Mouse (Mus musculus): ENCODE results near the gene Ppef2. TPM values are rescaled to one million over a fixed set of nuclear protein-coding genes. Genes with fewer than 3 reads are reported as not detected.
"Not testable (repeated sequence)": the region's sequence is repeated elsewhere in the genome, so short reads cannot be mapped to it uniquely, and the experiment has no call there.

The Ppef2 gene
- polyA plus RNA-seq, 1 experiment from 2014 or later: not detected

GRCm38 (mm10) chr5:92206121-92206520, 50.0 kb downstream of the Ppef2 start:
- no peaks in the 10 kb centered on the region for H3K9me3 ChIP-seq (replicated peaks; ENCODE audit: control insufficient read depth, low read length)
- H3K4me1 ChIP-seq (ENCODE audit: control insufficient read depth, insufficient read depth, low read length): peaks cover 12% of the 10 kb centered on the region
- no peak overlapping the region for H3K27ac ChIP-seq (ENCODE audit: low read length)
- H3K9ac ChIP-seq (ENCODE audit: low read length): no peak overlapping the region
- no peak for ATAC-seq (replicated peaks; ENCODE audit: extremely low read depth, insufficient read depth, low FRiP score)
- H3K4me3 ChIP-seq (ENCODE audit: low read length): no peak overlapping the region
- no peak overlapping the region for H3K4me2 ChIP-seq (ENCODE audit: low read depth, low read length)
- H3K27me3 ChIP-seq (ENCODE audit: control insufficient read depth, insufficient read depth, low read length): no peaks in the 10 kb centered on the region
- 88% methylated on average over 6 of the region's 6 CpGs for WGBS
- peaks cover 17% of the 10 kb centered on the region for H3K36me3 ChIP-seq (ENCODE audit: control insufficient read depth, insufficient read depth)

DNA sequence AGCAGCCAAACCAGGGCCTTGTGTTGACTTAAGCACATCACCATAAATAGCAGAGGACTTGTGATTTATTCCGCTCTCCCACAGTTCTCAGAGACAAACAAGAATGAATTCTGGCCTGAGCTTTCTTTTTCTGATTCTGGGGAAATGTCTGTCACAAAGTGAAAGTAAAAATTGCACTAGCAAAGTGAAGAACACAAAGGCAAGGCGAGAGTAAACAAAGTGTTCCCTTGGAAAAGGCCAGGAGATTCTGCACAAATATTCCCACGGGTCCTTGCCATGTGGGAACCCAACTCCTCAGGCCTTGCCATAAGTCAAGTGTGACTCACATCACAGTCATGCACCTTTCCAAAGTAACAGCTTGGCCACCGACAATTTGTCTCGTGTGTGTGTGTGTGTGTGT, 50.4 kb downstream of the Ppef2 start:
- no peak overlapping the region for H3K4me2 ChIP-seq (ENCODE audit: low read depth, low read length)
- WGBS: 83% methylated on average over 5 of the region's 5 CpGs
- ATAC-seq (replicated peaks; ENCODE audit: extremely low read depth, insufficient read depth, low FRiP score): no peak

GRCm38 (mm10) chr5:92205184-92205583, 50.9 kb downstream of the Ppef2 start:
- Histone ChIP-seq H3K4me1 (ENCODE audit: control insufficient read depth, insufficient read depth, low read length) (peaks cover 12% of the 10 kb centered on the region), H3K27ac (ENCODE audit: low read length) (no peak overlapping the region; the same call in 1 of the 2 replicates), H3K4me3 (ENCODE audit: low read length) (no peak overlapping the region), H3K4me2 (ENCODE audit: low read depth, low read length) (no peak overlapping the region), H3K9ac (ENCODE audit: low read length) (no peak overlapping the region), H3K9me3 (replicated peaks; ENCODE audit: control insufficient read depth, low read length) (no peaks in the 10 kb centered on the region), H3K27me3 (ENCODE audit: control insufficient read depth, insufficient read depth, low read length) (no peaks in the 10 kb centered on the region), H3K36me3 (ENCODE audit: control insufficient read depth, insufficient read depth) (peaks cover 23% of the 10 kb centered on the region)
- no peak for ATAC-seq (replicated peaks; ENCODE audit: extremely low read depth, insufficient read depth, low FRiP score)
- 80% methylated on average over 7 of the region's 7 CpGs for WGBS

More for the DNA sequence above, 50.4 kb downstream of the Ppef2 start:
- Histone ChIP-seq H3K4me3 (ENCODE audit: low read length) (no peak overlapping the region), H3K9me3 (replicated peaks; ENCODE audit: control insufficient read depth, low read length) (no peaks in the 10 kb centered on the region), H3K36me3 (ENCODE audit: control insufficient read depth, insufficient read depth) (peaks cover 20% of the 10 kb centered on the region), H3K27ac (ENCODE audit: low read length) (no peak overlapping the region), H3K27me3 (ENCODE audit: control insufficient read depth, insufficient read depth, low read length) (no peaks in the 10 kb centered on the region), H3K4me1 (ENCODE audit: control insufficient read depth, insufficient read depth, low read length) (peaks cover 12% of the 10 kb centered on the region), H3K9ac (ENCODE audit: low read length) (no peak overlapping the region)

GRCm38 (mm10) chr5:92204162-92205036, 51.7 kb downstream of the Ppef2 start:
- no peak overlapping the region for H3K4me2 ChIP-seq (ENCODE audit: low read depth, low read length)
- 40% methylated on average over 6 of the region's 6 CpGs for WGBS
- no peaks in the 10 kb centered on the region for H3K27me3 ChIP-seq (ENCODE audit: control insufficient read depth, insufficient read depth, low read length)
- peak overlapping the region; percentile 43; the same call in 1 of the 2 replicates for H3K27ac ChIP-seq (ENCODE audit: low read length)
- H3K4me1 ChIP-seq (ENCODE audit: control insufficient read depth, insufficient read depth, low read length): peaks cover 12% of the 10 kb centered on the region
- H3K9me3 ChIP-seq (replicated peaks; ENCODE audit: control insufficient read depth, low read length): no peaks in the 10 kb centered on the region
- 0 out of 2 replicates have a peak, but pooled peaks have one; percentile 63 for ATAC-seq (replicated peaks; ENCODE audit: extremely low read depth, insufficient read depth, low FRiP score)
- no peak overlapping the region for H3K9ac ChIP-seq (ENCODE audit: low read length)
- H3K36me3 ChIP-seq (ENCODE audit: control insufficient read depth, insufficient read depth): peaks cover 31% of the 10 kb centered on the region
- H3K4me3 ChIP-seq (ENCODE audit: low read length): no peak overlapping the region

- Histone ChIP-seq H3K4me1 (ENCODE audit: control insufficient read depth, insufficient read depth, low read length) (no peaks in the 10 kb centered on the region; the same call in 1 of the 2 replicates), H3K27ac (ENCODE audit: low read length) (no peak overlapping the region), H3K27me3 (ENCODE audit: control insufficient read depth, insufficient read depth, low read length) (no peaks in the 10 kb centered on the region), H3K9ac (ENCODE audit: low read length) (no peak overlapping the region), H3K36me3 (ENCODE audit: control insufficient read depth, insufficient read depth) (peaks cover 64% of the 10 kb centered on the region), H3K4me2 (ENCODE audit: low read depth, low read length) (no peak overlapping the region), H3K4me3 (ENCODE audit: low read length) (no peak overlapping the region), H3K9me3 (replicated peaks; ENCODE audit: control insufficient read depth, low read length) (no peaks in the 10 kb centered on the region)
- 73% methylated on average over 8 of the region's 8 CpGs for WGBS
- no peak for ATAC-seq (replicated peaks; ENCODE audit: extremely low read depth, insufficient read depth, low FRiP score)
These were observed 57.8 kb downstream of the Ppef2 start for GRCm38 (mm10) chr5:92198266-92198665.

GRCm38 (mm10) chr5:92196895-92197811, 58.9 kb downstream of the Ppef2 start:
- no peaks in the 10 kb centered on the region; the same call in 1 of the 2 replicates for H3K4me1 ChIP-seq (ENCODE audit: control insufficient read depth, insufficient read depth, low read length)
- H3K9ac ChIP-seq (ENCODE audit: low read length): no peak overlapping the region
- H3K27me3 ChIP-seq (ENCODE audit: control insufficient read depth, insufficient read depth, low read length): no peaks in the 10 kb centered on the region
- WGBS: 75% methylated on average over 15 of the region's 15 CpGs
- no peak overlapping the region for H3K27ac ChIP-seq (ENCODE audit: low read length)
- no peaks in the 10 kb centered on the region for H3K9me3 ChIP-seq (replicated peaks; ENCODE audit: control insufficient read depth, low read length)
- ATAC-seq (replicated peaks; ENCODE audit: extremely low read depth, insufficient read depth, low FRiP score): no peak
- peaks cover 68% of the 10 kb centered on the region for H3K36me3 ChIP-seq (ENCODE audit: control insufficient read depth, insufficient read depth)
- no peak overlapping the region for H3K4me2 ChIP-seq (ENCODE audit: low read depth, low read length)
- no peak overlapping the region for H3K4me3 ChIP-seq (ENCODE audit: low read length)

DNA sequence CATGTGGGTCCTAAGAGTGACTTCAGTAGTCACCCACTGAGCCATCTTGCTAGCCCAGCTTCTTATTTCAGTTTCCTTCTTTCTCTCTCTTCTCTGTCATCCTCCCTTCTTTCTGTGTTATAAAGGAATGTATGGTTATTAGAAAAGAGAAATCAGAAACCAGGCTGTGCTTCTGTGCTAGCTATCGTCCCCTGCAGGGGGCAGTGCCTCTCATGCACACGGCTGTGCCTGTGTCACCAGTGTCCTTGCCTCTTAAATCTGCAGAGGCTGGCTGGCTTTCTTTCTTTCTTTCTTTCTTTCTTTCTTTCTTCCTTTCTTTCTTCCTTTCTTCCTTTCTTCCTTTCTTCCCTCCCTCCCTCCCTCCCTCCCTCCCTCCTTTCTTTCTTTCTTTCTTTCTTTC, 60.4 kb downstream of the Ppef2 start:
- not testable (repeated sequence) for H3K4me3 ChIP-seq (ENCODE audit: low read length); H3K4me2 ChIP-seq (ENCODE audit: low read depth, low read length); ATAC-seq (replicated peaks; ENCODE audit: extremely low read depth, insufficient read depth, low FRiP score); H3K9me3 ChIP-seq (replicated peaks; ENCODE audit: control insufficient read depth, low read length); H3K9ac ChIP-seq (ENCODE audit: low read length); H3K27me3 ChIP-seq (ENCODE audit: control insufficient read depth, insufficient read depth, low read length); H3K27ac ChIP-seq (ENCODE audit: low read length); H3K4me1 ChIP-seq (ENCODE audit: control insufficient read depth, insufficient read depth, low read length)
- peaks cover 58% of the 10 kb centered on the region for H3K36me3 ChIP-seq (ENCODE audit: control insufficient read depth, insufficient read depth)
- WGBS: 45% methylated on average over 2 of the region's 2 CpGs

DNA sequence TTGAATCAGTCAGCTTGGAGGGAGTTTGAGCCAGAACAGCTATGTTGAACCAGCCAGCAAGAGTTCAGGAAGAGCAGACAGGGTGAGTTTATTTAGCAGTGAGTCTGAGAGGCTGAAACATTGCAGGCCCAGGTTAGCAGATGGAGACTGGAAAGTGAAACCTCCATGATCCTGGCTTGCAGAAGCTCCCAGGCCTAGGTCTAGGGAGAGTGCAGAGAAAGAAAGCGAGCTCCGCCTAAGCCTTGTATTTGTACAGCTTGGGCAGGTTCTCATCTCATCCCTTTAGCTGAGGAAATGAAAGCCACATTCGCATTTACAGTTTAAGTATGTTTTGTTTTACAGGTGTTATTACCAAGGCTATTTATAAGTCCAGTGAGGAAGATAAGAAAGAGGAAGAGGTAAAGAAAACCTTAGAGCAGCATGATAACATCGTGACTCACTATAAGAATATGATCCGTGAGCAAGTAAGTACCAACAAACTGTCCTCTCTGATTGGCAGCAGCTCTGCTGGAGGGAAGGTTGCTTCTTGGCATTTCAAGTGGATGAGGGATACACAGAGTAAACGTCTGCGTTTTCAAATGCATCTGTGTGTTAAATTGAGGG, 67.1 kb downstream of the Ppef2 start:
- H3K36me3 ChIP-seq (ENCODE audit: control insufficient read depth, insufficient read depth): peaks cover 52% of the 10 kb centered on the region

More for the DNA sequence above, 67.1 kb downstream of the Ppef2 start:
- H3K27ac ChIP-seq (ENCODE audit: low read length): no peak overlapping the region
- no peak overlapping the region for H3K4me2 ChIP-seq (ENCODE audit: low read depth, low read length)
- peaks cover 8% of the 10 kb centered on the region for H3K9me3 ChIP-seq (replicated peaks; ENCODE audit: control insufficient read depth, low read length)
- ATAC-seq (replicated peaks; ENCODE audit: extremely low read depth, insufficient read depth, low FRiP score): no peak
- H3K9ac ChIP-seq (ENCODE audit: low read length): no peak overlapping the region
- H3K27me3 ChIP-seq (ENCODE audit: control insufficient read depth, insufficient read depth, low read length): no peaks in the 10 kb centered on the region
- 90% methylated on average over 7 of the region's 7 CpGs for WGBS
- no peaks in the 10 kb centered on the region for H3K4me1 ChIP-seq (ENCODE audit: control insufficient read depth, insufficient read depth, low read length)
- no peak overlapping the region for H3K4me3 ChIP-seq (ENCODE audit: low read length)
